Mouse (Mus musculus) testis, postnatal 14 days (tissue): ENCODE measurements around the gene Lmbr1l.
"Not testable (repeated sequence)": the region's sequence is repeated elsewhere in the genome, so short reads cannot be mapped to it uniquely, and the experiment has no call there.

Experiments
- DNase-seq: peaks from one replicate; pipeline ENCODE4 v3.0.0; 2021; ENCODE audit warnings: low spot score

Lmbr1l gene

GRCm38 (mm10) chr15:98917538-98918498 is at the start of gene Lmbr1l:
Gene Lmbr1l (minus strand): TSS chr15:98918231.
- peak; percentile 100 for DNase-seq

- DNase-seq, result no peak
Measured at GRCm38 (mm10) chr15:98959531-98959930, 41.5 kb upstream of the Lmbr1l start.

GRCm38 (mm10) chr15:98958901-98959420 is 40.9 kb upstream of the Lmbr1l start:
- no peak for DNase-seq

- DNase-seq, result no peak
Measured at GRCm38 (mm10) chr15:98957475-98957874, 39.4 kb upstream of the Lmbr1l start.

- DNase-seq, result no peak
Measured at GRCm38 (mm10) chr15:98956000-98956399, 38.0 kb upstream of the Lmbr1l start.

GRCm38 (mm10) chr15:98955324-98955723 is 37.3 kb upstream of the Lmbr1l start:
- DNase-seq, result no peak

- DNase-seq, result no peak
Measured at GRCm38 (mm10) chr15:98954425-98955253, 36.6 kb upstream of the Lmbr1l start.

GRCm38 (mm10) chr15:98953401-98954356 is 35.6 kb upstream of the Lmbr1l start, which contains the start of the genes Gm49450 and Tuba1a:
Gene Gm49450 (minus strand): TSS chr15:98953551.
Gene Tuba1a (minus strand): TSS chr15:98953703.
- DNase-seq, result peak; percentile 89

GRCm38 (mm10) chr15:98952751-98953400 is 34.8 kb upstream of the Lmbr1l start:
- DNase-seq, result peak; percentile 55

- DNase-seq, result no peak
Measured at GRCm38 (mm10) chr15:98952063-98952455, 34.0 kb upstream of the Lmbr1l start.

GRCm38 (mm10) chr15:98951122-98952062 is 33.4 kb upstream of the Lmbr1l start:
- not testable (repeated sequence) for DNase-seq

GRCm38 (mm10) chr15:98949607-98949892 is 31.5 kb upstream of the Lmbr1l start:
- no peak for DNase-seq

GRCm38 (mm10) chr15:98948857-98949606 is 31.0 kb upstream of the Lmbr1l start:
- no peak for DNase-seq

- no peak for DNase-seq
Measured at GRCm38 (mm10) chr15:98948382-98948781, 30.4 kb upstream of the Lmbr1l start.

GRCm38 (mm10) chr15:98947884-98948283 is 29.9 kb upstream of the Lmbr1l start:
- DNase-seq, result peak; percentile 57

GRCm38 (mm10) chr15:98943133-98943532 is 25.1 kb upstream of the Lmbr1l start:
- no peak for DNase-seq

- DNase-seq, result no peak
Measured at GRCm38 (mm10) chr15:98942081-98942480, 24.1 kb upstream of the Lmbr1l start.

- no peak for DNase-seq
Measured at GRCm38 (mm10) chr15:98941539-98941938, 23.5 kb upstream of the Lmbr1l start.

- no peak for DNase-seq
Measured at GRCm38 (mm10) chr15:98940816-98941215, 22.8 kb upstream of the Lmbr1l start.
